Mouse (Mus musculus): ENCODE data around the gene Sccpdh.

DNA sequence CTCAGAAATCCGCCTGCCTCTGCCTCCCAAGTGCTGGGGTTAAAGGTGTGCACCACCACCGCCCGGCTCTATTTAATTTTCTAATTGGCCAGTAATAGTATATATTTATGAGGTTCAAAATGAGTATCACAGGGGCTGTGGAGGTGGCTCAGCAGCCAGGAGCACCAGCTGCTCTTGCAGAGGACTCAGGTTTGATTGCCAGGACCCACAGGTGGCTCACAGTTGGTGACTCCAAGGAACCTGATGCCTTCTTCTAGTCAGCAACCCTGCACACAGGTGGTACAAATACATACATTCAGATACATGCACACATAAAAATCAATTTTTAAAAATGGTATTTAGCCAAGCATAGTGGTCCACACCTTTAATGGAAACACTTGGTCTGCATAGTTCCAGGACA is 20.0 kb downstream of the Sccpdh start:
- TF ChIP-seq GABPA (IDR thresholded peaks at IDR 0.05; ENCODE audit: insufficient replicate concordance, low read depth, low read length) = no peak
- no peak for TF ChIP-seq EP300 (IDR thresholded peaks at IDR 0.05; ENCODE audit: low read length)
- TF ChIP-seq CTCF (conservative IDR thresholded peaks at IDR 0.05 in 1 of 2, IDR thresholded peaks at IDR 0.05 in 1 of 2; ENCODE audit: low read depth in 2 of 2, low read length in 2 of 2) = no peak
- TF ChIP-seq ZKSCAN1 (IDR thresholded peaks at IDR 0.05; ENCODE audit: borderline replicate concordance, low read depth, low read length) = no peak
- TF ChIP-seq CHD2 (IDR thresholded peaks at IDR 0.05; ENCODE audit: low read length) = no peak

All from CH12.LX (cell line).